Mouse (Mus musculus) megakaryocyte, embryonic 14.5 days (primary cell): Measurements from ENCODE around the gene Ttc17. TPM values are rescaled to one million over a fixed set of nuclear protein-coding genes. Genes with fewer than 3 reads are reported as not detected.

Experiments
- H3K27me3 ChIP-seq: replicated peaks from 2 replicates; pipeline ENCODE3; 2012; ENCODE audit warnings: inconsistent platforms
- H3K36me3 ChIP-seq: replicated peaks from 2 replicates; pipeline ENCODE3; 2012; ENCODE audit warnings: low read length, inconsistent platforms, mixed read lengths
- H3K4me1 ChIP-seq: 2 replicates; pipeline ENCODE4 v1.6.1; 2012; ENCODE audit warnings: inconsistent platforms
- H3K4me3 ChIP-seq: replicated peaks from 2 replicates; pipeline ENCODE3; 2012; ENCODE audit warnings: moderate library complexity, mild to moderate bottlenecking, inconsistent platforms
- H3K9me3 ChIP-seq: 2 replicates; pipeline ENCODE4 v1.6.1; 2012; ENCODE audit warnings: inconsistent platforms
- FLI1 ChIP-seq: IDR thresholded peaks from 2 replicates; pipeline ENCODE4 v1.6.1; 2012; ENCODE audit warnings: low read length, inconsistent platforms, mixed read lengths
- GATA1 ChIP-seq: IDR thresholded peaks from 3 replicates; pipeline ENCODE4 v1.6.1; 2012; ENCODE audit warnings: mixed read lengths, low read length, inconsistent platforms, borderline replicate concordance
- polyA plus RNA-seq: library from polyadenylated mRNA; stranded (reverse); fragments of >175 nt; gene quantifications from 2 replicates; pipeline ENCODE4 v1.2.3, GENCODE M21; 2012; ENCODE audit warnings: low replicate concordance; ENCODE audit not compliant: insufficient read depth

Gene Ttc17
- polyA plus RNA-seq, 1 experiment = 2.8 TPM

- H3K4me3 ChIP-seq = no peak overlapping the region
- TF ChIP-seq FLI1 = no peak
- no peak for TF ChIP-seq GATA1
- no peaks in the 10 kb centered on the region for H3K9me3 ChIP-seq
- peaks cover 68% of the 10 kb centered on the region for H3K36me3 ChIP-seq
- peaks cover 2% of the 10 kb centered on the region for H3K27me3 ChIP-seq
- peaks cover 7% of the 10 kb centered on the region; the same call in 1 of the 2 replicates for H3K4me1 ChIP-seq
Observed at GRCm38 (mm10) chr2:94302393-94302792, 104.1 kb downstream of the Ttc17 start.

DNA sequence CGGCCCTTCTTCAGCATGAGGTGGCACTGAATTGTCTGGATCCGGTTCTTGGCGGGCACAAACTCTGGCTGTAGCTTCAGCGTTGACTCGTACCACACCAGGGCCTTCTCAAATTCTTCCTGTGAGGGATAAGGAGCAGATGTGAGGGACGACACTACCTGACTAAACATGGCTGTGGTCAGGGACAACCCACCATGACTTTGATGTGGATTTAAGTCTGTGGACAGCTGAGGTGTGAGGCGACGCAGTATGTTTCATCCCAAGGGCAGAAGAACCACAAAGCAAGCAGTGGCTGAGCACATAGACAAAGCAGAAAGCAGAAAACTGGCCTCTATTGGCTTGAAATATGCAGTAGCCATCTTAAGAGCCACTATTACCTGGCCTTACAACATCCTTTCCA, 104.7 kb downstream of the Ttc17 start:
- Histone ChIP-seq H3K4me1 (peaks cover 7% of the 10 kb centered on the region; the same call in 1 of the 2 replicates), H3K4me3 (no peak overlapping the region), H3K9me3 (no peaks in the 10 kb centered on the region), H3K36me3 (peaks cover 68% of the 10 kb centered on the region), H3K27me3 (peaks cover 5% of the 10 kb centered on the region)
- no peak for TF ChIP-seq GATA1
- no peak for TF ChIP-seq FLI1

- no peak overlapping the region for H3K4me3 ChIP-seq
- peaks cover 7% of the 10 kb centered on the region for H3K4me1 ChIP-seq
- no peaks in the 10 kb centered on the region for H3K9me3 ChIP-seq
- peaks cover 34% of the 10 kb centered on the region for H3K36me3 ChIP-seq
- TF ChIP-seq FLI1 (no peak), GATA1 (no peak)
- H3K27me3 ChIP-seq = peaks cover 40% of the 10 kb centered on the region
Observed at GRCm38 (mm10) chr2:94297467-94297866, 109.0 kb downstream of the Ttc17 start.

DNA sequence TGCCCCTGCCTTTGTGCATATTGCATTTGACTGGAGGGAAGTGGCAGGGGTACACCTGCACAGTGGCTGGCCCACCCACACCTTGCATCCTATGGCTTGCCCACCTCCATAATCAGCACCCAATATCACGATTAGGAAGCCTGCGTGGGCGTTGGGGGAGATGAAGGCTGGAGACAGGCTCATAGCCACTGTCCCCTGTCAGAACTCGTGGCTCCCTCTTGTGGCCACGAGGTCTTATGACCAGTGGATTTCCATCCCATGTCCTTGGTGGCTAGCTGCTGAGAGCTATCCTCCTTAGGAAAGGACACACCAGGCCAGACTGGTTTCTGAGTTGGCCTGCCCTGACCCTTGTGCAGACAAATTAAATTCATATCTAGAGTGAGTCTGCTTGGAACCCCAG, 116.0 kb downstream of the Ttc17 start:
- Histone ChIP-seq H3K9me3 (no peaks in the 10 kb centered on the region), H3K4me3 (no peak overlapping the region), H3K36me3 (no peaks in the 10 kb centered on the region), H3K4me1 (peaks cover 15% of the 10 kb centered on the region), H3K27me3 (peaks cover 86% of the 10 kb centered on the region)
- TF ChIP-seq FLI1 (no peak), GATA1 (no peak)

- peaks cover 86% of the 10 kb centered on the region for H3K27me3 ChIP-seq
- TF ChIP-seq FLI1 (no peak), GATA1 (no peak)
- H3K9me3 ChIP-seq = no peaks in the 10 kb centered on the region
- H3K4me1 ChIP-seq = peaks cover 8% of the 10 kb centered on the region; the same call in 1 of the 2 replicates
- no peaks in the 10 kb centered on the region for H3K36me3 ChIP-seq
- H3K4me3 ChIP-seq = no peak overlapping the region
Observed at GRCm38 (mm10) chr2:94289659-94290058, 116.8 kb downstream of the Ttc17 start.

DNA sequence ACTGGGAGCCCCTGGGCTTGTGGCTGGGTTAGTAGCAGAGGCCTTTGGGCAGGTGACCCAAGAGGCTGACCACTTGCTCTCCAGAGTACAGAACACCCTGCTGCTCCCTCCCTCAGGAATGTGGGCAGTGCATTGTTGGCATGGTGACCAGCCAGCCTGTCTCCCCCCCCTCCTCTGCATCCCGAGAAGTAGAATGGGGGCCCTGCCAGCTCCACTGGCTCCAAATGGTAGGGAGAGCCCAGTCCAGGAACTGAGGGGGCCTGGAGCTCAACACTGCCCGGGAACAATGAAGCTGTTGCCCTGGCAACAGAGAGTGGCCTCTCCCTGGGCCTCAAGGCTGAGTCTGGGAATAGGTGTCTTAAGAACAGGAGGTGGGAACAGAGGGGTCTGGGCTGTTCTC, 117.3 kb downstream of the Ttc17 start:
- Histone ChIP-seq H3K9me3 (no peaks in the 10 kb centered on the region), H3K27me3 (peaks cover 86% of the 10 kb centered on the region), H3K36me3 (no peaks in the 10 kb centered on the region), H3K4me1 (peaks cover 7% of the 10 kb centered on the region; the same call in 1 of the 2 replicates), H3K4me3 (no peak overlapping the region)
- TF ChIP-seq GATA1 = no peak
- no peak for TF ChIP-seq FLI1

DNA sequence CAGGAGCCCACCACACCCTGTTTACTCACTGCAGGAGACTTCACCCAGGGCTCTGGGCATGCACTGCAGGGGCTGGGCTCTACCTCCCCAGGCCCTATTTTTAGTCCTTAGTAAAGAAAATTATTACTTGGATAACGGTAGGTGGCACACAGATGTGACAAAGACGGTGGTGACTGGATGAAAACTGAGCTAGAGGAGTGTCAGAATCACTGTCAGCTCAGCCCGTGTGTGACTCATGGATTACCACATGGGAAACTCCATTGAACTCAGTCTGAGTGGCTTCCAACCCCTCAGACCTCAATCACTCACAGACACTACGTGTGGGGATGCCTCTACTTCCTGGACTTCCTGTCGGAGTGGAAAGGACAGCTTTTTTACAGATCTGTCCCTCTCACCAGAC, 118.4 kb downstream of the Ttc17 start:
- H3K27me3 ChIP-seq = peaks cover 85% of the 10 kb centered on the region
- H3K4me3 ChIP-seq = no peak overlapping the region
- H3K4me1 ChIP-seq = peaks cover 7% of the 10 kb centered on the region; the same call in 1 of the 2 replicates
- TF ChIP-seq FLI1 (no peak), GATA1 (no peak)
- H3K9me3 ChIP-seq = no peaks in the 10 kb centered on the region
- no peaks in the 10 kb centered on the region for H3K36me3 ChIP-seq

- TF ChIP-seq FLI1 = no peak
- no peak for TF ChIP-seq GATA1
- H3K4me1 ChIP-seq = peaks cover 7% of the 10 kb centered on the region; the same call in 1 of the 2 replicates
- no peak overlapping the region for H3K4me3 ChIP-seq
- H3K9me3 ChIP-seq = no peaks in the 10 kb centered on the region
- no peaks in the 10 kb centered on the region for H3K36me3 ChIP-seq
- peaks cover 87% of the 10 kb centered on the region for H3K27me3 ChIP-seq
Observed at GRCm38 (mm10) chr2:94287435-94287834, 119.1 kb downstream of the Ttc17 start.

DNA sequence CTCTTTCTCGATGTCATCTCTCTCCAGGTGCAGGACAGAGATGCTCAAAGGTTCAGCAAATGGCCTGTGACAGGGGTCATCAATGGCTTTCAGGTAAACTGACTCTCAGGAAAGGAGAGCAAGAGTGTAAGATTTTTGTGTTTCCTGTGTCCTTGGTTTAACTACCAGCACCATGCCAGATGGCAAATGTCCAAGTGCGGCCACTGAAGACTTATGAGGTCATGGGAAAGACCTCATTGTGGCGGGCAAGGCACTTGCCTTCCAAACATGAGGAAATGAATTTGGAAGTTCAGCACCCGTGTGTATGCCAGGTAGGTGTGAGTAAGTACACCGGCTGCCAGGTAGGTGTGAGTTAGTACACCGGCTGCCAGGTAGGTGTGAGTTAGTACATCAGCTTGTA, 123.0 kb downstream of the Ttc17 start:
- peaks cover 5% of the 10 kb centered on the region; the same call in 1 of the 2 replicates for H3K4me1 ChIP-seq
- no peak overlapping the region for H3K4me3 ChIP-seq
- no peaks in the 10 kb centered on the region for H3K9me3 ChIP-seq
- H3K36me3 ChIP-seq = no peaks in the 10 kb centered on the region
- H3K27me3 ChIP-seq = peaks cover 83% of the 10 kb centered on the region
- TF ChIP-seq FLI1 = no peak
- TF ChIP-seq GATA1 = no peak

DNA sequence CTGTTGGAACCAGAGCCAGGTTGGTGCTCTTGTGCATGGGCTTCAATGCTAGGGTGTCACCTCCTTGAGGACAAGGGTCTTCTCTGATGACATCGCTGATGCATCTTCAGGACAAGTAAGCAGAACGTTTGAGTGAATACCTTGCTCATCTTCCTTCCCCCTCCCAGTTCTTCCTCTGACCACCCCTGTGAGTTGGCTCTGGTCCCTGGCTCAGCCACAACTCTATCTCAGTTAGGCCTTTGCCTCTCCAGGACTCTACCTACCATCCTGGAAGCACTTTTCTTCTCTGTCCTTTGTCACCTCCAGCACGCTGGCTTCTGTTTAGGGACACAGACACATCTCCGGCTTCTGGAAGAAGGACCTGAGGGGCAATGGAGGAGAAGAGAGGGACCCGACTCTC, 126.9 kb downstream of the Ttc17 start:
- H3K27me3 ChIP-seq = peaks cover 83% of the 10 kb centered on the region
- H3K4me1 ChIP-seq = peaks cover 2% of the 10 kb centered on the region; the same call in 1 of the 2 replicates
- TF ChIP-seq FLI1 = no peak
- H3K4me3 ChIP-seq = no peak overlapping the region
- H3K9me3 ChIP-seq = peaks cover 7% of the 10 kb centered on the region; the same call in 1 of the 2 replicates
- H3K36me3 ChIP-seq = no peaks in the 10 kb centered on the region

- Histone ChIP-seq H3K4me3 (no peak overlapping the region), H3K27me3 (peaks cover 89% of the 10 kb centered on the region), H3K36me3 (no peaks in the 10 kb centered on the region), H3K9me3 (peaks cover 7% of the 10 kb centered on the region; the same call in 1 of the 2 replicates), H3K4me1 (peaks cover 16% of the 10 kb centered on the region)
- TF ChIP-seq GATA1 (no peak), FLI1 (no peak)
Observed at GRCm38 (mm10) chr2:94276103-94276502, 130.4 kb downstream of the Ttc17 start.
